Mouse (Mus musculus) G1E (cell line): ENCODE data around the gene Gm42906.

Experiments
- CTCF ChIP-seq: IDR thresholded peaks from 2 replicates; pipeline ENCODE4 v1.5.1; 2012; ENCODE audit warnings: low read depth, low read length, inconsistent platforms, mixed read lengths
- GATA1 ChIP-seq: IDR thresholded peaks from 2 replicates; pipeline ENCODE4 v1.6.1; 2012; ENCODE audit warnings: borderline replicate concordance, low read length, inconsistent platforms, mixed read lengths
- POLR2AphosphoS5 ChIP-seq: IDR thresholded peaks from 2 replicates; pipeline ENCODE4 v1.6.1; 2012; ENCODE audit warnings: low read depth, low read length, inconsistent platforms; ENCODE audit not compliant: insufficient replicate concordance
- TAL1 ChIP-seq: conservative IDR thresholded peaks from 2 replicates; pipeline ENCODE4 v1.6.1; 2012; ENCODE audit warnings: low read depth, low read length, inconsistent platforms, mixed read lengths

GRCm38 (mm10) chr5:151230427-151230826, 197.5 kb downstream of the Gm42906 start:
- TF ChIP-seq GATA1 (no peak), CTCF (no peak), TAL1 (no peak), POLR2AphosphoS5 (no peak)
